Comparison of ENCODE assay signal across 19 mouse cellular contexts in genomic region chr11:72447475-72447874, GRCm38 (mm10). TPM values are rescaled to one million over a fixed set of nuclear protein-coding genes. Genes with fewer than 3 reads are reported as not detected.
A peak's percentile ranks its signal among the peaks of the same experiment; 100 is the strongest.
DNase-seq lines count a peak whose midpoint lies in the region; ATAC-seq and TF ChIP-seq lines count a peak whose summit lies in the region.
"Had no signal": no experiment of that assay in that cellular context is flagged by ENCODE, and none has a peak within 500 bp of the region (broad histone marks: within the 10 kb centered on the region; RNA-seq: fewer than 3 reads in every experiment).

No protein-coding gene starts in this region.

- no peak overlapping the region for H3K9ac ChIP-seq in CH12.LX (ENCODE audit: insufficient read depth, low read depth)
- H3K9ac ChIP-seq: limb, embryonic 12.5 days; midbrain, embryonic 13.5 days had no signal

- H3K4me3 ChIP-seq in left cerebral cortex, adult 2 months, result no peak overlapping the region
- H3K4me3 ChIP-seq in CH12.LX (replicated peaks in 1 of 3; ENCODE audit: low read depth in 2 of 3, low read length in 2 of 3, poor library complexity in 1 of 3), result no peak overlapping the region
- H3K4me3 ChIP-seq: limb, embryonic 12.5 days; midbrain, embryonic 13.5 days had no signal

- TF ChIP-seq CTCF in left cerebral cortex, adult 2 months (IDR thresholded peaks at IDR 0.05), result peak; percentile 23
- TF ChIP-seq CTCF in CH12.LX (conservative IDR thresholded peaks at IDR 0.05 in 1 of 2, IDR thresholded peaks at IDR 0.05 in 1 of 2; ENCODE audit: low read depth in 2 of 2, low read length in 2 of 2), result peak in 1 of 2 experiments; percentile 50; a peak in 2 of 4 replicates

- no peak for TF ChIP-seq EP300 in CH12.LX (IDR thresholded peaks at IDR 0.05; ENCODE audit: low read length)

- no peaks in the 10 kb centered on the region for H3K9me3 ChIP-seq in CH12.LX (replicated peaks; ENCODE audit: low read length)
- H3K9me3 ChIP-seq: G1E; limb, embryonic 12.5 days; midbrain, embryonic 13.5 days had no signal

- intact Hi-C loops in left cerebral cortex, adult 2 months (cut with DNase I), result loop anchor here (5.0 kb wide), 1 partner anchor 85 kb away; no protein-coding TSS in a partner anchor
- intact Hi-C loops in left cerebral cortex, postnatal 4 days (cut with DNase I), result no loop called here

- H3K27me3 ChIP-seq in CH12.LX (replicated peaks), result no peaks in the 10 kb centered on the region
- H3K27me3 ChIP-seq: limb, embryonic 12.5 days; midbrain, embryonic 13.5 days had no signal

- H3K4me2 ChIP-seq in CH12.LX (ENCODE audit: insufficient read depth, low read depth, poor library complexity, severe bottlenecking), result no peak overlapping the region
- H3K4me2 ChIP-seq: limb, embryonic 12.5 days; midbrain, embryonic 13.5 days had no signal

- peaks cover 27% of the 10 kb centered on the region for H3K79me2 ChIP-seq in CH12.LX (replicated peaks; ENCODE audit: control insufficient read depth, extremely low read depth, insufficient read depth, poor library complexity, severe bottlenecking)

- peaks cover 46 to 99% of the 10 kb centered on the region in 2 experiments for H3K4me1 ChIP-seq in CH12.LX (ENCODE audit: control insufficient read depth in 1 of 2, insufficient read depth in 2 of 2)

- no peak; the same call in 1 of the 2 replicates for TF ChIP-seq POLR2A in CH12.LX (IDR thresholded peaks at IDR 0.05; ENCODE audit: low read depth, low read length)

- in situ Hi-C loops in CH12.LX (cut with MboI; ENCODE audit: low pct_ligation_motif_present, low pct_unique_long_range_greater_than_20kb, low sequenced_read_pairs), result loop anchor here (25.0 kb wide), 1 partner anchor 565 kb away; the partner anchor contains the start of gene Camkk1

- H3K36me3 ChIP-seq in CH12.LX (replicated peaks in 1 of 2; ENCODE audit: control insufficient read depth in 1 of 2, insufficient read depth in 1 of 2, low read length in 1 of 2), result peaks cover 96 to 100% of the 10 kb centered on the region in 2 experiments

- DNase-seq in adrenal gland, postnatal 14 days, result peak; percentile 3
- no peak for DNase-seq in adrenal gland, adult (ENCODE audit: inconsistent age in 2 of 2, low spot score in 1 of 2)
- DNase-seq in left cerebral cortex, adult 2 months (ENCODE audit: extremely low spot score in 1 of 2, low spot score in 2 of 2), result no peak
- no peak for DNase-seq in left cerebral cortex, postnatal 4 days
- DNase-seq in CH12.LX (ENCODE audit: extremely low read depth), result no peak
- no peak for DNase-seq in urinary bladder, postnatal 10 days (ENCODE audit: low spot score)
- DNase-seq in adrenal gland, adult 2 months, result no peak
- DNase-seq: cerebellum, adult 9-11 months; heart, adult 18-20 months; heart, postnatal 14 days; kidney, postnatal 36 days; lung, postnatal 14 days; thymus, postnatal 14 days had no signal

- dilution Hi-C loops in CH12.LX (cut with MboI; ENCODE audit: extremely low pct_ligation_motif_present, extremely low pct_unique_long_range_greater_than_20kb, low sequenced_read_pairs), result no loop called here

- no peak; the same call in 1 of the 2 replicates for TF ChIP-seq RAD21 in CH12.LX (IDR thresholded peaks at IDR 0.05; ENCODE audit: low read depth, low read length)

- H3K27ac ChIP-seq in left cerebral cortex, adult 2 months, result no peak overlapping the region
- peak overlapping the region; percentile 78; the same call in 1 of the 2 replicates for H3K27ac ChIP-seq in CH12.LX (ENCODE audit: insufficient read depth, low read depth)
- H3K27ac ChIP-seq: limb, embryonic 12.5 days; midbrain, embryonic 13.5 days had no signal

- peak; percentile 41 for ATAC-seq in granulocyte monocyte progenitor cell, adult 5-6 weeks (replicated peaks; ENCODE audit: poor library complexity, severe bottlenecking)
- ATAC-seq: midbrain, embryonic 13.5 days had no signal

TF ChIP-seq in CH12.LX, 34 proteins besides CTCF, POLR2A, EP300 and RAD21:
- no peak for TF ChIP-seq ZC3H11A (IDR thresholded peaks at IDR 0.05; ENCODE audit: low read depth, low read length)
- peak; percentile 10; the same call in 1 of the 2 replicates for TF ChIP-seq SMC3 (IDR thresholded peaks at IDR 0.05; ENCODE audit: low read depth, low read length)

RNA-seq across cellular contexts. Expression of gene Mybbp1a, which starts 6.3 kb away (rescaled TPM):
- 85.6 and 101 TPM in 2 replicates for total RNA-seq in adrenal gland, postnatal 14 days (2021)
- total RNA-seq in left cerebral cortex, adult 2 months (2021), result 10 to 100 TPM; 53.2 to 55.0 TPM
- 10 to 100 TPM; 68.3 to 77.3 TPM for total RNA-seq in left cerebral cortex, postnatal 4 days (2021)
- total RNA-seq in CH12.LX (2012; rRNA removed), result 245 and 334 TPM in 2 replicates
- total RNA-seq in CH12.LX (2014; rRNA removed), result 115 and 174 TPM in 2 replicates
- 729 and 816 TPM in 2 replicates for polyA plus RNA-seq in CH12.LX (2012; ENCODE audit: insufficient read length, low read depth)
- 172 and 173 TPM in 2 replicates for total RNA-seq in granulocyte monocyte progenitor cell, adult 5-6 weeks (2014; fragmentation: Nextera tagmentation)
- 132 and 239 TPM in 2 replicates for total RNA-seq in granulocyte monocyte progenitor cell, adult 5-6 weeks (2017)
- 10 to 100 TPM; 68.0 to 86.1 TPM for total RNA-seq in adrenal gland, adult 2 months (2021)
- polyA plus RNA-seq in adrenal gland, adult 2 months (2012; rRNA removed), result 31.6 and 37.9 TPM in 2 replicates

RNA-seq across cellular contexts. Expression of gene Ggt6, which starts 12.1 kb away (rescaled TPM):
- 1.7 and 2.8 TPM in 2 replicates for total RNA-seq in adrenal gland, postnatal 14 days (2021)
- total RNA-seq in left cerebral cortex, adult 2 months (2021), result under 1 TPM; 0.18 to 0.37 TPM
- not detected for total RNA-seq in left cerebral cortex, postnatal 4 days (2021)
- total RNA-seq in CH12.LX (2012; rRNA removed) (0.13 TPM in 2 replicates), CH12.LX (2014; rRNA removed) (not detected in 2 replicates)
- 0.19 TPM in 1 of 2 replicates, not detected in the other for polyA plus RNA-seq in CH12.LX (2012; ENCODE audit: insufficient read length, low read depth)
- not detected in 2 replicates for total RNA-seq in granulocyte monocyte progenitor cell, adult 5-6 weeks (2014; fragmentation: Nextera tagmentation)
- total RNA-seq in granulocyte monocyte progenitor cell, adult 5-6 weeks (2017), result not detected in 2 replicates
- total RNA-seq in adrenal gland, adult 2 months (2021), result 1 to 10 TPM in 1 of 2 experiments, under 1 TPM in 1; 0.83 to 4.7 TPM
- 8.5 and 13.4 TPM in 2 replicates for polyA plus RNA-seq in adrenal gland, adult 2 months (2012; rRNA removed)
- total RNA-seq: heart, adult 18-20 months had no signal
- polyA plus RNA-seq: embryonic facial prominence, embryonic 11.5 days; G1E; midbrain, embryonic 13.5 days; neural tube, embryonic 11.5 days had no signal

RNA-seq across cellular contexts. Expression of gene Smtnl2, which starts 36.0 kb away (rescaled TPM):
- 4.1 and 5.4 TPM in 2 replicates for total RNA-seq in adrenal gland, postnatal 14 days (2021)
- 1 to 10 TPM in 1 of 2 experiments, under 1 TPM in 1; 0.33 to 1.2 TPM for total RNA-seq in left cerebral cortex, adult 2 months (2021)
- total RNA-seq in left cerebral cortex, postnatal 4 days (2021), result 1 to 10 TPM; 9.6 to 9.9 TPM
- total RNA-seq in CH12.LX (2012; rRNA removed) (0.25 and 0.47 TPM in 2 replicates), CH12.LX (2014; rRNA removed) (0.26 and 0.47 TPM in 2 replicates)
- polyA plus RNA-seq in CH12.LX (2012; ENCODE audit: insufficient read length, low read depth), result 0.10 TPM in 1 of 2 replicates, not detected in the other
- total RNA-seq in granulocyte monocyte progenitor cell, adult 5-6 weeks (2014; fragmentation: Nextera tagmentation), result 0.79 and 1.2 TPM in 2 replicates
- total RNA-seq in granulocyte monocyte progenitor cell, adult 5-6 weeks (2017), result not detected in 2 replicates
- total RNA-seq in adrenal gland, adult 2 months (2021), result 1 to 10 TPM; 2.4 to 2.5 TPM
- 4.4 and 5.6 TPM in 2 replicates for polyA plus RNA-seq in adrenal gland, adult 2 months (2012; rRNA removed)
- polyA plus RNA-seq: G1E had no signal

RNA-seq across cellular contexts. Expression of gene Spns2, which starts 42.2 kb away (rescaled TPM):
- 6.9 and 13.1 TPM in 2 replicates for total RNA-seq in adrenal gland, postnatal 14 days (2021)
- total RNA-seq in left cerebral cortex, adult 2 months (2021), result 10 to 100 TPM; 68.2 to 70.6 TPM
- 10 to 100 TPM; 36.5 to 37.0 TPM for total RNA-seq in left cerebral cortex, postnatal 4 days (2021)
- total RNA-seq in CH12.LX (2012; rRNA removed) (0.08 and 0.17 TPM in 2 replicates), CH12.LX (2014; rRNA removed) (0.07 TPM in 1 of 2 replicates, not detected in the other)
- 0.10 and 0.14 TPM in 2 replicates for polyA plus RNA-seq in CH12.LX (2012; ENCODE audit: insufficient read length, low read depth)
- 27.1 and 41.2 TPM in 2 replicates for total RNA-seq in granulocyte monocyte progenitor cell, adult 5-6 weeks (2014; fragmentation: Nextera tagmentation)
- 5.6 TPM in 2 replicates for total RNA-seq in granulocyte monocyte progenitor cell, adult 5-6 weeks (2017)
- 1 to 10 TPM; 2.0 to 4.2 TPM for total RNA-seq in adrenal gland, adult 2 months (2021)
- 5.2 and 7.6 TPM in 2 replicates for polyA plus RNA-seq in adrenal gland, adult 2 months (2012; rRNA removed)
